ENCODE assay signal across 19 mouse cellular contexts in the genomic region with DNA sequence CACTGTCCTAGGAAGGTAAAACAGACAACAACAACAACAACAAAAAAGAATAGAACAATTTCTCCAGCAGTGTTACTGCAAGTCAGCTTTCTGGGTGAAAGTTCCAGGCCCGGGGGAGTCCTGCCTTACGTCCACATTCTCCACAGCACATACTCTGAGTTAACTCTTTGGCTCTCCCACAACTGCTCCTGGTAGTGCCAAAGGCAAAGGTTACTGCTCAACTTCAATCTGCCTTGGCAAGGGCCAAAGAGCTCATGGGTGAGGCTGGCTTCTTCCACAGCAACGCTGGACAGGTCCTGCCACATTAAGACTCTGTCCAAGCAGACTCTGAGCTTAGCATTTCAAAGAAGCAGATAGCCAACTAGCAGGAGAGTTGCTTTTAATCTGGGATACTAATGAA. TPM values are rescaled to one million over a fixed set of nuclear protein-coding genes. Genes with fewer than 3 reads are reported as not detected.
DNase-seq lines count a peak whose midpoint lies in the region; ATAC-seq and TF ChIP-seq lines count a peak whose summit lies in the region.
"Had no signal": no experiment of that assay in that cellular context is flagged by ENCODE, and none has a peak within 500 bp of the region (broad histone marks: within the 10 kb centered on the region; RNA-seq: fewer than 3 reads in every experiment).

No protein-coding gene starts in this region.

- WGBS in intestine, postnatal 0 days = 56% methylated on average over 3 of the region's 3 CpGs
- WGBS in intestine, embryonic 15.5 days = 69% methylated on average over 3 of the region's 3 CpGs
- WGBS in liver, embryonic 15.5 days (ENCODE audit: insufficient replicate concordance) = 73% methylated on average over 3 of the region's 3 CpGs
- 91% methylated on average over 3 of the region's 3 CpGs for WGBS in forebrain, embryonic 12.5 days

- no peak for ATAC-seq in intestine, postnatal 0 days
- ATAC-seq in intestine, embryonic 15.5 days = no peak
- ATAC-seq in liver, embryonic 15.5 days (ENCODE audit: insufficient read depth) = no peak
- no peak for ATAC-seq in forebrain, embryonic 12.5 days (ENCODE audit: low FRiP score)

- H3K27me3 ChIP-seq in intestine, postnatal 0 days (replicated peaks; ENCODE audit: control insufficient read depth, insufficient read depth, low read length) = no peaks in the 10 kb centered on the region
- H3K27me3 ChIP-seq in intestine, embryonic 15.5 days (replicated peaks) = no peaks in the 10 kb centered on the region
- peaks cover 13% of the 10 kb centered on the region for H3K27me3 ChIP-seq in liver, embryonic 15.5 days
- H3K27me3 ChIP-seq in forebrain, embryonic 12.5 days = 0 out of 2 replicates have a peak, but pooled peaks cover 9% of the 10 kb centered on the region

- peak; percentile 17 to 46 for DNase-seq in adrenal gland, postnatal 36 days
- DNase-seq in kidney, adult 9 months = peak; percentile 89
- no peak for DNase-seq in embryo, embryonic 10.5 days (ENCODE audit: low spot score)
- DNase-seq: gastrocnemius, postnatal 14 days; heart, postnatal 10 days; lung, postnatal 10 days; right cerebral cortex, adult 18-20 months had no signal

- no peak overlapping the region for H3K9ac ChIP-seq in intestine, postnatal 0 days (ENCODE audit: low read depth, low read length)
- H3K9ac ChIP-seq in intestine, embryonic 15.5 days = no peak overlapping the region
- H3K9ac ChIP-seq in liver, embryonic 15.5 days = no peak overlapping the region
- no peak overlapping the region for H3K9ac ChIP-seq in forebrain, embryonic 12.5 days
- H3K9ac ChIP-seq: hindbrain, embryonic 14.5 days had no signal

- peak overlapping the region; percentile 0; the same call in 1 of the 2 replicates for H3K4me2 ChIP-seq in intestine, postnatal 0 days (replicated peaks; ENCODE audit: low read depth)
- no peak overlapping the region for H3K4me2 ChIP-seq in intestine, embryonic 15.5 days (replicated peaks)
- H3K4me2 ChIP-seq in liver, embryonic 15.5 days = peak overlapping the region; percentile 95; the same call in 1 of the 2 replicates
- H3K4me2 ChIP-seq in forebrain, embryonic 12.5 days = no peak overlapping the region

- no peak overlapping the region for H3K4me3 ChIP-seq in intestine, postnatal 0 days (ENCODE audit: low read depth, low read length)
- no peak overlapping the region for H3K4me3 ChIP-seq in intestine, embryonic 15.5 days (replicated peaks)
- no peak overlapping the region for H3K4me3 ChIP-seq in liver, embryonic 15.5 days (replicated peaks)
- H3K4me3 ChIP-seq in forebrain, embryonic 12.5 days (replicated peaks) = no peak overlapping the region

- TF ChIP-seq CTCF in intestine, postnatal 0 days (IDR thresholded peaks at IDR 0.05; ENCODE audit: low read depth) = no peak

- H3K27ac ChIP-seq in intestine, postnatal 0 days (ENCODE audit: low read depth, low read length) = no peak overlapping the region
- H3K27ac ChIP-seq in intestine, embryonic 15.5 days = no peak overlapping the region
- H3K27ac ChIP-seq in liver, embryonic 15.5 days (replicated peaks) = peak overlapping the region; percentile 42; the same call in 1 of the 2 replicates
- no peak overlapping the region for H3K27ac ChIP-seq in forebrain, embryonic 12.5 days
- H3K27ac ChIP-seq: hindbrain, embryonic 14.5 days; kidney, postnatal 0 days; stomach, postnatal 0 days had no signal

- peaks cover 3% of the 10 kb centered on the region; the same call in 1 of the 2 replicates for H3K4me1 ChIP-seq in intestine, postnatal 0 days (replicated peaks; ENCODE audit: control insufficient read depth, insufficient read depth, low read length)
- H3K4me1 ChIP-seq in intestine, embryonic 15.5 days (replicated peaks) = peaks cover 18% of the 10 kb centered on the region
- H3K4me1 ChIP-seq in liver, embryonic 15.5 days (replicated peaks) = peaks cover 84% of the 10 kb centered on the region
- peaks cover 14% of the 10 kb centered on the region for H3K4me1 ChIP-seq in forebrain, embryonic 12.5 days

- no peaks in the 10 kb centered on the region for H3K36me3 ChIP-seq in intestine, postnatal 0 days (ENCODE audit: control insufficient read depth, insufficient read depth)
- no peaks in the 10 kb centered on the region for H3K36me3 ChIP-seq in intestine, embryonic 15.5 days
- H3K36me3 ChIP-seq in liver, embryonic 15.5 days (replicated peaks) = no peaks in the 10 kb centered on the region
- no peaks in the 10 kb centered on the region for H3K36me3 ChIP-seq in forebrain, embryonic 12.5 days (replicated peaks)

- no peaks in the 10 kb centered on the region for H3K9me3 ChIP-seq in intestine, postnatal 0 days (ENCODE audit: control insufficient read depth)
- no peaks in the 10 kb centered on the region for H3K9me3 ChIP-seq in intestine, embryonic 15.5 days
- no peaks in the 10 kb centered on the region for H3K9me3 ChIP-seq in liver, embryonic 15.5 days (replicated peaks)
- H3K9me3 ChIP-seq in forebrain, embryonic 12.5 days = no peaks in the 10 kb centered on the region

RNA-seq across cellular contexts. Expression of a gene that starts 1.7 kb away (rescaled TPM):
- 86.9 and 96.2 TPM in 2 replicates for polyA plus RNA-seq in intestine, postnatal 0 days (2015; fragmentation: Nextera tagmentation; extraction: Ambion mirVana)
- polyA plus RNA-seq in intestine, embryonic 15.5 days (2015; fragmentation: Nextera tagmentation; extraction: Ambion mirVana) = 51.6 and 54.4 TPM in 2 replicates
- total RNA-seq in adrenal gland, postnatal 36 days (2021) = 100 to 1,000 TPM; 115 to 121 TPM
- 69.5 and 77.2 TPM in 2 replicates for polyA plus RNA-seq in liver, embryonic 15.5 days (2015; fragmentation: Nextera tagmentation; extraction: Ambion mirVana)
- polyA plus RNA-seq in forebrain, embryonic 12.5 days (2016; fragmentation: Nextera tagmentation; extraction: Ambion mirVana) = 50.5 and 54.0 TPM in 2 replicates

RNA-seq across cellular contexts. Expression of a gene that starts 45.3 kb away (rescaled TPM):
- polyA plus RNA-seq in intestine, postnatal 0 days (2015; fragmentation: Nextera tagmentation; extraction: Ambion mirVana) = 30.5 and 33.3 TPM in 2 replicates
- 56.8 and 61.0 TPM in 2 replicates for polyA plus RNA-seq in intestine, embryonic 15.5 days (2015; fragmentation: Nextera tagmentation; extraction: Ambion mirVana)
- 10 to 100 TPM; 31.5 to 37.3 TPM for total RNA-seq in adrenal gland, postnatal 36 days (2021)
- 28.8 and 34.6 TPM in 2 replicates for polyA plus RNA-seq in liver, embryonic 15.5 days (2015; fragmentation: Nextera tagmentation; extraction: Ambion mirVana)
- 82.6 and 90.6 TPM in 2 replicates for polyA plus RNA-seq in forebrain, embryonic 12.5 days (2016; fragmentation: Nextera tagmentation; extraction: Ambion mirVana)

RNA-seq across cellular contexts. Expression of a gene that starts 57.1 kb away (rescaled TPM):
- polyA plus RNA-seq in intestine, postnatal 0 days (2015; fragmentation: Nextera tagmentation; extraction: Ambion mirVana) = not detected in 2 replicates
- 0.42 TPM in 1 of 2 replicates, not detected in the other for polyA plus RNA-seq in intestine, embryonic 15.5 days (2015; fragmentation: Nextera tagmentation; extraction: Ambion mirVana)
- under 1 TPM; 0.36 to 0.53 TPM for total RNA-seq in adrenal gland, postnatal 36 days (2021)
- polyA plus RNA-seq in liver, embryonic 15.5 days (2015; fragmentation: Nextera tagmentation; extraction: Ambion mirVana) = not detected in 2 replicates
- not detected in 2 replicates for polyA plus RNA-seq in forebrain, embryonic 12.5 days (2016; fragmentation: Nextera tagmentation; extraction: Ambion mirVana)
- total RNA-seq: ES-E14; gastrocnemius, postnatal 14 days; heart, postnatal 10 days; left cerebral cortex, postnatal 14 days; megakaryocyte-erythroid progenitor cell, adult 5-6 weeks; midbrain, postnatal 0 days had no signal
- polyA plus RNA-seq: kidney, postnatal 0 days; limb, embryonic 14.5 days; stomach, postnatal 0 days had no signal

Comparison
In these comparisons a context has a peak if more than half of its experiments do, and no peak if none do; other contexts are left out.
1. H3K4me2 ChIP-seq: peak in intestine, postnatal 0 days (single experiment) and liver, embryonic 15.5 days (single experiment); none in intestine, embryonic 15.5 days (single experiment) and forebrain, embryonic 12.5 days (single experiment).